Mouse (Mus musculus): ENCODE results near the gene Nebl.

Nebl gene

DNA sequence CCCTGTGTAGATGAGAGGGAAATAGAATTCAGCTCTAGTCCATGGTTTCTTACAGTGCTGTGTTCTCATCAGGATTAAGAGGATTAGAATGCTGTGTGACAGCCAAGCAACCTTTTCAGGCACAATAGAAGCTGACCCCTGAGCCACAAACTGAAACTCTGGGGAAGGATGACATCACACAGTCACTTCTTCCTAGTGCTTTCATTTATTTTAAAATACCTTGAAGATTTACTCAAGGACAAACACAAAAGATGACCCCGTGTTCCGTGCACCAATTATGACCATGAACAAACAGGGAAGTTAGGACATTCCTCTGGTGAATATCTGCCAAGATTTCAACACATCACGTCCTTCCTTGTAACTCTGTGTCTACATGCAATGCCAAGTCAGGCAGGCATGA lies 121.0 kb downstream of the Nebl start:
- no peak for DNase-seq

DNA sequence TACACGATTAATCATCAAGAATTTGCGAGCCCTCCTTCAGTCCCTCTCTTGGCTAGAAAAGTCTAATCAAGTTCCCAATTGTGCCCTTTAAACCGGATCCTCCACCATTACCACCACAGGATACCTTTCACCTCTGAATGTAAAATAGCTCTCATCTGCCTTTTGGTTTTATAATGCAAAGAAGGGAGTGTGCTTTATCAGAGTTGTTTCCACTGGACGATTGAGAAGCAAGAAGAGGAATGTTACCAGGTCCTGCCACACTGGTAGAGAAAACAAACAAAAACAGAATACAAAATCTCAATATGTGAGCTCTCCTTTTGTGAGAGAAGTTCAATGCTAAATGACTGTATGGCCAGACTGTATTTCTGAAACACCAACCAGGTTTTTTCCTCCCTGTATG lies 127.7 kb downstream of the Nebl start:
- no peak for DNase-seq

DNA sequence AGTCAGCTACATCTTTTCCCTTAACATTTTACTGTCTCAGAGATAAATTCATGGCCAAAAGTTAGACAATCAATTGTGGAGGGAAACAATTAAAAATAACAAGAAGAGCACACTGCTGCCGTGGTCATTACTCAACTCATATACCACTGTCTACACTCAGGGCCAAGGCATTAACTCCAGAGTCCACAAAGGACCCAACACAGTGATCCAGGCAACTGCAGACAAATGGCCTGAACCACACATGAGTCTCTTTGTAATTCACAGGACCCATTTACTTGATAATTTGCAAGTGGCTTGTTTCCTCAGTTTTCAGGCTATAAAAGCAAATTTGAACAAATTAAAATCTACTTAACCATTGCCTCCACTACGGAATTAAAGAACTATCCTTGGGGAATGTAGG lies 130.6 kb downstream of the Nebl start:
- no peak for DNase-seq

DNA sequence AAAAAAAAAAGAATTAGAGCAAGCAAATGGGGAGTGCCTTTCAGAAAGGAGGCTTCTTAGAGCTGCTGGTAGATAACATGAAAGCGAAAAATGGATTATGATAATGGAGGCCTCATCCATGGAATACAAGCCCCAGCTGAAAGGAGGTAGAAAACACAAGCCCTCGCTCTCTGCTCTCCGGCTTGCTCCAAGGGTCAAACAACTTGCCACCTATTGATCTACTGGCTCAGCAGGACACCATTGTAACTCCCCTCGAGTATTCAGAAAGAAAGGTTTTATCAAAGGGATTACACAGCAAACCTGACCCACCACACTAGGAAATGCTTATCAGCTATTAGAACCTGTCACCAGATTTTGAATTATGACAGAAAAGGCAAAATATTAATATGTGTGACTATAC lies 131.4 kb downstream of the Nebl start:
- no peak for DNase-seq

DNA sequence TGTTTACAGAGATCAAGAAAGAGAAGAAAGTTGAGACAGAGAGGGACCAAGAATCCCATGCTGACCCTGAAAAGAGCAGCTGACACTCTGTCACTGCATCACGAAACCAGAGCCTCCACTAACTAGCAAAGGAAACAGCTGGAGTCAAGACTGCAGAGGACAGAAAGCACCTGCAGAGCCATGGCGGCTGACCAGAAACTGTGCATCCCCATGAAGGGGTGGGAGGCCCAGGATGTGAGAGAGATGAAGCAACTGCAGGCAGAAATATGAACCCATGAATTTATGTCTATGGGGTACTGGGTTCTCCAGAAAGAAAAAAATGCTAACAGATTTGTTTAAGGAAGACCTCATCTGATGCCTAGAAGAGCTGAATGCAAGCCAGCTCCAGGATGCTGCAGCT lies 133.3 kb downstream of the Nebl start:
- DNase-seq, result peak; percentile 1

DNA sequence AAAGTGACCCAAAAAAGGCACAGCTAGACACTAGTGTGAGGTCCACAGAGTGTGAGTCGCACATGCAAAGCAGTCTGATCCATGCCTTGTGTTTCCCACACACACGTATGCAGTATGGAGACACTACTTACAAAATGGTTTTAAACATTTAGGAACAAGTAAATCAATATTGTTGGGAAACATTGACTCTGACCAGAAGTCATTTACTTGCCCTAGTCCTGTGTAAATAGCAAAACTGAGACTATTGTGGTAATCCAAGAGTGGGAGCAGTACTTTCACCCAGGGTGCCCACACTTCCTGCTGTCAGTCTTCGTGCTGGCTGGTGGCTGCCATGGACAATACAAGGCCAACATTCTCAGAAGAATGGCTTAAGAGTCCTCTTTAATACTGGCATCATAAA lies 141.6 kb downstream of the Nebl start:
- DNase-seq, result no peak

DNA sequence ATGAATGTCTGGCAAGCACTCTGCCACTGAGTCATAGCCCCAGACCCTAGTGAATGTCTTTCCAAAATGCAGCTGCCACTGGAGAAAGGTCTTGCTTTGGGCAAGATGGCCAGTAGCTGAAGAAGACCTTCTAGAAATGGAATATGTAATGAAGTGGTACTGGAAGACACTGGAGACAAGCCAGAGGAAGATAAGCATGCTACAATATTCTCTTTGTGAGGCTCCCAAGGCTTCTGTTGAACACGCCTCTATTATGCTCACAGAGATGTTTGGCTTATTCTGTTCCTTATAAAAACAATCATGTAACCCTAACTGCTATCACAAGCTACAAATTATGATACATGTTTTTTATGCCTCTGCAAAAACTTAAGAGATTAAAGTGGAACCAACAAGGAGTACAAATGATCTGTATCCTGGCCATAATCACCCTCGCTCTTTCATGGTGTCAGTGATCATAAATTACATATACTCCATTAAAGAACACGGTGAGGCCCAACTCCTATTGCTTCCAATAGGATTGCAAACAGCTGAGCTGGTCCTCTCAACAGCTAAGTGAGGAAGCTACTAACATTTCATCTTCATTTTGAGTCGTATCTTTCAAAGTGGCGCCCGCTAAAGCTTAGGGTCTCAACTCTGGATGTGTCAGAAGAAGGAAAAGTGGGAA lies 145.8 kb downstream of the Nebl start:
- no peak for DNase-seq

DNA sequence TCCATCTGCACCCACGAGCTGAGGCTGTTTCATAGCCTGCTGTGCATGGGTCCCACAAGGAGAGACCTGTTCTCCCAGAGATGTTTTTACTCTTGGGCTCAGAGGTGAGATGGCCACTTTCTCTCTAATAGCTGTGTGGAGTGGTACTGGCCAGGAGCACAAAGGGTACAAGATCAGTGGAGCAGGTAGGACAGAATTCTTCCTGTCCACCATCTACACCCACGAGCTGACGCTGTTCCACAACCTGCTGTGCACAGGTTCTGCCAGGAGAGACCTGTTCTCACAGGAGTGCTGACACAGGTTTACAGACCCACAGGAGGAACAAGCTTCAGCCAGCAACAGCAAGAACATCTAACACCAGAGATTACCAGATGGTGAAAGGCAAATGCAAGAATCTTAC lies 155.6 kb downstream of the Nebl start:
- DNase-seq, result no peak

DNA sequence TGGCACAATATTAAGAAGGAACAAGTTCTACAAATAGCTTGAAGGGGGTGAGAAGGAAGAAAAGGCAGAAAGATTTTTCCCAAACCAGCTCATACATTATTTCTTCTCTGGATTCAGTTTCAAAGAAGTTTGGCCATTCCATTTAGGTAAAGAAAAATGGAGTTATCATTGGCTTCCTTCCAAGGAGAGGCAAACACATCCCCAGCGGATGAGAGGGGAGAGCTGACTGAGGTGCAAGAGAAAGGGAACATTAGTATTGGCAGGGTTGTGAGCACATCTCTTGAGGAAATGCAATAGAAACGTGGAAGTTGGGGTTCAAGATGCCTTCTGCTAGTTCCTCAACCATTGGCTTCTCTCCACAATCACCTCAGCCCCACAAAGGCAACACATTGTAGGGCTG lies 159.5 kb downstream of the Nebl start:
- DNase-seq, result no peak

DNA sequence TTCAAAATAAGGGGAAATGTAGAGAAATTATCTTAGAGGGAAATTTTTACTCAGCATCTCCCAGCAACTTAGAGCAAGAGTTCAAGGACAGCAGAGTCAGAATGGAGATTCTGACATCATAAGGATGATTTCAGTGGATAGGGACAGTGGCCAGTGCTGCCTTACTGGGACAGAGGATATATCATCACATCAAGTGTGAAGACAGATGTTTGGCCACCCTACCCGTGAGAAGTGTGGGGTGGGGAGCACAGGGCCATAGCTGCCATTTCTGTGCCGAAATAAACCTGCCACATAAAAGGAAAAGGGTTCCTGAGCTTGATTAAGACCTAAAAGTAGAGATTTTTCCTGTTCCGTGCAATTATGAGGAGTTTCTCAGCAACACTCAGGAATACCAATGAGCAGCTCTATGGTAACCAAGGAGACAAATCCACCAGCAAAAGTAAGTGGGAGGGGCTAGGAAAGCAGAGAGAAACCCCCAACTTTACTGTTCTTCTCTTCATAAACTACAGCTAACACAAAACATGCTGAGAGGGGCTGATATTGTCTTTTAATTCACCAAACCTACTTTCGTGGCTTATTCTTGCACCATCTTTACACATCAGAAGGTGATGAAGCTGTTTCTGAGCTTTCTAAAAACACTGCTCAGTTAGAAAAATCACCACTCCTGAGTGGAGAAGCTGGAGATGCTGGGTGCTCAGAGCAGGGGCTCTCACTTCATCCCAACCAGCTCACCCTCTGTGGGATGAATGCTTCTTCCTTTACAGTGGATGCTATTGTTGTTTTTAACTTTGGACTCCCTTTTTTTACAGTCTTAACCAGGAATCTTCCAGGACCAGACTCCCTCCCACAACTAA lies 172.1 kb downstream of the Nebl start:
- no peak for DNase-seq

DNA sequence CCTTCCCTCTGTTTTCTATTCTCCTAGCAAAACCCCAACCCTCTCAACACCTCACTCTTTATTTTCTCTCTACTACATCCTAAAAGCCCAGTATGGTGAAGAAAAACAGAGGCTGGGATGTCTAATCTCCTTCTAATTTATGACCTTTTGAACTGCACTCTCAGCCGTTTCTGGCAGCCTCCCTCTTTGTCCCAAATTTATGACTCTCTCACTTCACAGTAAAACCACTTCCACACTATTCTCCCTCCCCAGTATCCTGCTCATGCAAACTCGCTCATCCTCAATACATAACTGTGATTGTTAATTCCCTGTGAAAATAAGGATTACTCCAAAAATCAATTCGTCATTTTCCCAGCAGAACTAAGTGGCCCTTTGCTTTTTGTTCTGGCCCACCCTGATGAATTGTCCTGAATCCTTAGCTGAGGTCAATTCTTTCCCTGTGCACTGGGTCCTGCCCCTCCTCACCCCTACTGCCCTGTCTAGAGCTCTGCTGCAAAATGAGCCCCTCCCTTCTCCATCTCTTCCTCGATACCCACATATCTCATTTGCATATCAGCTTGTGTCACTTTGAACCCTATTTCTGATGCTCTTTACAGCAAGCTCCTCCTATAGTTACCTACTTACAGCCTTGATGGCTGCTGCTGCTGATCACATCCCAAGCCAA lies 181.2 kb downstream of the Nebl start:
- DNase-seq, result no peak

DNA sequence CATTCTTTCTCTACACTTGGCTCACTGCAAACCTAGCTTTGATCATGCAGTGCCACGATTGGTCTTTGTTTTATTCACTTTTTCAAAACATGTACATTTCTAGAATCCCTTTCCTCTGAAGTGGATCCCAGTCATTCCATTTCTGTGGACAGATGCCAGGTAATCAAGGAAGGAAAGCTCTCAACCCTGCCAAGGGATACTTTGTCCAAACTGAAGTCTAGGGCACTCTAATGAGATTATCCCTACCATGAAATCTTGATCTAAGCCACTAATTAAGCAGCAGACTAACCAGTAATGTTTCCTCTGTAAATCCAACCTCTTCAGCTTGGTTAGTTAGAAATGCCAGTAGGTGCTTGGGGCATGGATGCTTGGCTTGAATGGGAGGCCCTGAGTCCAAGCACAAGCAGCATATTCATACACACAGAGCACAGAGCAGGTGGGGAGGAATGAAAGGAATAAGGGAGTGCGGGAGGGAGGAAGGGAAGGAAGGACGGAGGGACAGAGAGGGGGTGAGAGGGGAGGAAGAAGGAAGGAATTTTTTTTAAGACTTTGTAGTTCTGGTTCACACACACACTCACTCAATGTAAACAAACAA lies 184.8 kb downstream of the Nebl start:
- no peak for DNase-seq

DNA sequence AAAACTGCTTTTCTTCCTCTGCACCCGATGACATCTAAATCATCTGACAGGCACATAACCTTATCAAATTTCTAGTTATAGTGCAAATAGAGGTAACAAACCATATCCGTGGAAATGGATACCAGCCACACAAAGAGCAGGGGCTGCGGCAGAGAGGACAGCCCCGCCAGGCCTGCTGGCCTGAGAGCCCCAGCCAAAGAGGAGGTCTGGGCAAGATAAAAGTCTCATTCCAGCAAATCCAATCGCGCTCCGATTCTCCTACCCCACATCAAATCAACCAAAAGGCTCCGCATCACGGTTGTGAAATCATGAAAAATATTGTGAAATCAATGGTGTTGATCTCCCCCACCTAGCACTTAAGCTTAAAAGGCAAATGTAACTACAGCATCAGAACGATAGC lies 191.5 kb downstream of the Nebl start:
- DNase-seq, result no peak

DNA sequence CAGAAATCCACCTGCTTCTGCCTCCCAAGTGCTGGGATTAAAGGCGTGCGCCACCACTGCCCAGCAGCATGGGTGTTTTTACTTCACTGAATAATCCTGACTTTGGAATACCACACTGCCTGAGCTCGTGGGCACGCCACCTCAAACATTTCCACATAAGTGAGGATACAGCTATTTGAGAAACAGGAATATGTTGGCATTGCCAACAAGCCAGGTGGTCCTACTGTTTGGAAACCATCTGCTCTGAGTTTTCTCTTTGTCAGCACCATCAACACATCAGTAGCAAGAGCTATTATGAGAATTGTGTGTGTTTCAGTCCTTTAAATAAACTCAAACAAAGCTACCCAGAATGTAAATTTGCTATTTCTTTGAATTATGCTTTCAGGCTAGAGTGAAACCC lies 192.8 kb downstream of the Nebl start:
- no peak for DNase-seq

DNA sequence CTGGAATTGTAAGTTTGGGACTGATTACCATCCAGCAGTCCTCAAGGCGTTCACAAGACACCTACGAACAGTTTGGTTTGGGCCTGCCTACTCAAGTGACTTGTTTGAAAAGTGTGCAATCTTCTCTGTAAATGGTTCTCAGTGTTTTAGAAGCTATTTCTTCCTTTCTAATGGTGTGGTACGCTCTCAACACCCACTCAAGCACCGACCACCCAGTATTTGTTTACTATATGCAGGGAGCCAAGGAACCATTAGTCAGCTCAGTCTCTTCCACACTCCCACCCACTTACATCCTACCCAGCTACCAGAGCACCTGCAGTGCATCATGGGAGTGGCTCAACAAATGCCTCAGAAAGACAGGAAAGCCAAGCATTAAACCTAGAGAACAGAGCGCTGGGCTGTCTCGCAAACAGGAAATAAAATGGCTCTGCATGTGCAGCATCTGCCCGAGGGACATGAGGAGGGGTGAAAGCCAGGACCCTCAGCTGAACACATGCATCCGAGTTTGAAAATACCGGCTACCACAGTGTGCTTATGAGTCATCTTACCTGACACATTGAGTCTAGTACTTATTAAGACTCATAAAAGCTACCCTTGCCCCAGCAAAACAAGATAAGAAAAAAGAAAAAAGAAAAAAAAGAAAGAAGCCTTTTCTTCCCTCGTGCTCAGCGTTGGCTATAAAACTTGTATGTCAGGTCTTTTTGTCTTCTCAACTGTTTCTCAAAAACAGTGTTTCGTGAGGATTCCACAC lies 199.7 kb downstream of the Nebl start:
- no peak for DNase-seq

DNA sequence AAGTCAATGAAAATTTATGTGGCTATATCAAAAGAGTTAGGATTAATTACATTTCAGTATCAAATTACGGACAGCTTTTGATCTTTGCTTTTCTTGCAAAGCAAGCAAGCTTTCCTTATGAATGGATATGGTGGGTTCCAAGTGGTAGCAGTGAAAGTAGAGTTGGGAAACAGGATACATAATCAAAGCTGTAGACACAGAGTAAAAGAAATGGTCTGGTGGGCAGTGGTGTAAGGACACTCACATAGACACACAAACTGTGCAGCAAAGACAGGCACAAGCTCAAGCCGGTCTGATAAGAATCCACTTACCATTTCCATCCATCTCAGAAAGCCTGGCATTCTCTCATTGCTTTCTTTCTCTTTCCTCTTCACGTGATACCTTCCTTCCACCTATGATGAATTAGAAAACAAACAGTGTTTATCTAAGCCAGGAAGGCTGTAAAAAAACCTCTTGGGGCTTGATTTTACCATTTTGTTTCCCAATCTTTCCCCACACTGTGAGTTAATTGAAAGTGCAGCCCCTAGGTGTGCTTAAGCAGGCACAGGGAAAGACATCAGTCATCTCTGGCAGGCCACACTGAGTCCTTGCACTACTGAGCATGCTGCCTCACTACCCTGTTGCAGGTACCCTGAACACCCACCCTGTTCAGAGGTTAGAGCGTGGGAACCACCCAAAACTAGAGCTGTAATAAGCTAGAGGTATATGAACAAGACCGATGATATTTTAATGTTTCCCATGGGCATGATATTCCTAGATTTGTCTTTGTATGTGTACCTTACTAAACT lies 205.3 kb downstream of the Nebl start:
- no peak for DNase-seq

DNA sequence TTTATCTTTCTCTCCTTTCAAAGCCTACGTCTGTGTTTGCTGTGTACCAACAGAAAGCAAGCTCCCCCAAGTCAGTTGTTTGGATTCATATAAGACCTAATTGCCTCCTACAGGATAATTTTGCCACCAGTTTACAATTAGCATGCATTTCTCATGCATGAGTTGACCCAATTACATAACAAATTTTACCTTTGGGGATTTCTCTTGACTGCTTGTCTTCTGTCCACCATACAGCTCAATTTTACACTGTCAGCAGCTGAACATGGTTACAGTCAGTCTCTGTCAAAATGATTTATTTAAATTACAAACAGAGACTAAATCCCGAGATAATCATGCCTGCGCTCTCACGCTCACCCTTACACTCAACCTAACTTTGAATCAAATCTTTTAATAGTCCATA lies 206.1 kb downstream of the Nebl start:
- DNase-seq, result no peak

DNA sequence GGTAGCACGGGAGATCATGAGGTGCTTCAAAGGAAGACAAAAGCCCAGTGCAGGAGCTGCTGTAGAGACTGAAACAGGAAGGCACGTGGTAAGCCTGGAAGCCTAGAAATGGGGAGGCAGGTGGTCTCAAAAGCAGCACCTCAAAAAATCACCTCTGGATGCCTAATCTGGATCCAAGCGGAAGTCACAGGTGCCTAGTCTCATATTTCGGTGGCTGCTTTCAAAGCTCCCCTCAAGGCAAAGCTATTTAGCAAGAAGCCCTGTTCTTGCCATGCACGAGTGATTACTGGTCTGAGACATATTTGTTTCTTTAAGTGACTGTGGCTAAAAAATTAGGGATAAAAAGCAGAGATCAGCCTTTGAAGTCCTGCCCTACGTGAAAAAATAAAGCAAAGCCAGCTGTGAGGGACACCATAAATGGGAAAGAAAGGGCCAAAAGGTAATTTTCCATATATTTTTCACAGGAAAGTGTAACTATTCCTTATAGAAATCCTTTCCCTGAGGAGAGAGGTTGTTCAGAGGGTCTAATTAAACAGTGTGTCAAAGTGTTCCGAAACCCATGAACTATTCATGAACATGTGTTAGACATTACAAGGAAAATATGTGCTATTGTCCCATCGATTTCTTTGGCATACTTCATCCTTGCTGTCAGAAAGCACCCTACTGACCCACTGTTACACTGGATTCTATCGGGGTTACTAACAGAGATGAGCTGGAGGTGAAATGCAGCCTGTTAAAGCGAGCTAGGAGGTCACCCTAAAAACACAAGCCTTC lies 206.9 kb downstream of the Nebl start:
- no peak for DNase-seq

DNA sequence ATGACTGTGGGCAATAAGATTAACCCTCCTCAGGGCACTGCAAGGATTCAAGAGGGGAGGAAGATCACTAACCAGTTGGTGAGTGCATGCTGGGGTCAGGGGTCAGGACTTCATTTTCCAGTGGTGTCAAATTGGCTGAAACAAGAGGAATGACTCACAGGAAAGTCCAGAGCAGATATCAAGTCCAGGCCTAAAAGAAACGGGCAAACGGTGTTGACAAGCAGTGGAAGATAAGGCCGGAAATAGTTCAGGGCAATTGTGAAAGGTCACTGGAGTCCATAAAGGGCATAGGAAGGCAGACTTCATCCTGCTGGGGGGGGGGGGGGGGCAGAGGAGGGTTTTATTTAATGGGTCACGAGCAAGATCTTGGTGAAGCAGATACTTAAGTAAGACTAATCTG lies 207.5 kb downstream of the Nebl start:
- no peak for DNase-seq

DNA sequence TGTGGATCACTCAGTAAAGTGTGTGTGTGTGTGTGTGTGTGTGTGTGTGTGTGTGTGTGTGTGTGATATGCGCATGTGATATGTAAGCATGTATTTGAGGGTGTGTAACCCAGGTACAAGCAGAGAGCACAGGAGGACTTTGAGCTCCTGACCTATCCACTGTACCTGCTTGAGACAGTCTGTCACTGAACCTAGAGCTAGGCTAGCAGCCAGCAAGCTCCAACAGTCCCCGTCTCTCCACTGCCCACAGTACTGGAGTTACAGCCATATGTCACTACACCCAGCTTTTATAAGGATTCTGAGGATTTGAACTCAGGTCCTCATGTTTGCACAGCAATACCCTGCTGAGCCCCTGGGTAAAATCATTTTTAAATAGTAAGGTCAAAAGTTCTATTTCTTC lies 215.6 kb downstream of the Nebl start:
- no peak for DNase-seq

DNA sequence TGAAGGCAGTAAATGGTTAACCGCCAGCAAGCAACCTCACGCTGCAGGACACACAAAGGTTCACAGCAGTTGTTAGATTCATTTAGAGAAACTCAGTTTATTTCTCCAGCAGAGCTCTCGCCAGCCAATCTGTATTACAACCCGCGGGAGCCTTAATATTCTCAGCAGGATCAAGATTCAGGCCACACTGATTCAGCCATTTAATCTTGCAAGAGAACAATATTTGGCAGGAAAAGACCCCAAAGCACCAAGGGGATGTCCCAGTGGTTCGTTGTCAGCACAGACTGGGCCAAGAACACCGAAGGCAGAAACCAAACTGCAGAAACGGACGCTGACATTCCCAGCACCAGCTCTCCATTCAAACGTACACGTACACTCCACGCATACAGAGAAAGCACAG lies 216.5 kb downstream of the Nebl start:
- DNase-seq, result no peak
